Mouse (Mus musculus): ENCODE data around the gene Sh3gl1.

GRCm38 (mm10) chr17:56072243-56072642, 35.8 kb upstream of the Sh3gl1 start:
- TF ChIP-seq GATA1 (IDR thresholded peaks at IDR 0.05; ENCODE audit: borderline replicate concordance, low read length) (no peak), FLI1 (IDR thresholded peaks at IDR 0.05; ENCODE audit: low read length) (no peak)
